Mouse (Mus musculus): Measurements from ENCODE around the gene Crygb. TPM values are rescaled to one million over a fixed set of nuclear protein-coding genes. Genes with fewer than 3 reads are reported as not detected.
"Not testable (repeated sequence)": the region's sequence is repeated elsewhere in the genome, so short reads cannot be mapped to it uniquely, and the experiment has no call there.

Crygb gene
- total RNA-seq, 2 experiments from 2014 or later = not detected

- ATAC-seq (replicated peaks; ENCODE audit: low FRiP score, poor library complexity, severe bottlenecking) = no peak
These were observed 6.5 kb downstream of the Crygb start for GRCm38 (mm10) chr1:65075607-65076006.

GRCm38 (mm10) chr1:65073589-65073988, 8.5 kb downstream of the Crygb start, which contains the start of gene Crygc:
TSS of gene Crygc (minus strand) at chr1:65073689.
- ATAC-seq (replicated peaks; ENCODE audit: low FRiP score, poor library complexity, severe bottlenecking) = no peak

- no peak for ATAC-seq (replicated peaks; ENCODE audit: low FRiP score, poor library complexity, severe bottlenecking)
These were observed 14.2 kb downstream of the Crygb start for GRCm38 (mm10) chr1:65067842-65068241.

GRCm38 (mm10) chr1:65064201-65064600, 17.9 kb downstream of the Crygb start:
- ATAC-seq (replicated peaks; ENCODE audit: low FRiP score, poor library complexity, severe bottlenecking) = no peak

GRCm38 (mm10) chr1:65063352-65063751, 18.7 kb downstream of the Crygb start, which contains the start of gene Crygd:
TSS of gene Crygd (minus strand) at chr1:65063452.
- no peak for ATAC-seq (replicated peaks; ENCODE audit: low FRiP score, poor library complexity, severe bottlenecking)

DNA sequence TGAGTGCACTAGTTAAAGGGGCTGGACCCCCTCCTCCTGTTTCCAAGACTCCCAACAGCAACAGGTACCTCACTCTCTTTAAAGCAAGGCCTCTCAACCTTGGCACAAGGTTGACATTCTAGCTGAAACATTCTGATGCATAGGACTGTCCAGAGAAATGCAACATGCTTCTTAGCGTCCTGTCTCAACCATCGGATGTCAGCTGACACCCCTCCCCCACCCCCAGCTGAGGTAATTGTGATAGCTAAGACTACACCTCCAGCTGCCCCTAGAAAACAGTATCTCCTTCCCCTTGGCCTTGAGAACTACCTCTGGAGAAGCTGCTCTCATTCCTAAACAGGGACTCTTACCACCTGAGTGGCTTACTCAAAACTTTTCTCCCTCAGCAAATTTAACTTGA, 29.9 kb downstream of the Crygb start:
- ATAC-seq (replicated peaks; ENCODE audit: low FRiP score, poor library complexity, severe bottlenecking) = no peak

- ATAC-seq (replicated peaks; ENCODE audit: low FRiP score, poor library complexity, severe bottlenecking) = no peak
These were observed 30.4 kb downstream of the Crygb start for GRCm38 (mm10) chr1:65051696-65052095.

GRCm38 (mm10) chr1:65050952-65051351, 31.1 kb downstream of the Crygb start, which contains the start of gene Cryge:
TSS of gene Cryge (minus strand) at chr1:65051149.
- ATAC-seq (replicated peaks; ENCODE audit: low FRiP score, poor library complexity, severe bottlenecking) = not testable (repeated sequence)

DNA sequence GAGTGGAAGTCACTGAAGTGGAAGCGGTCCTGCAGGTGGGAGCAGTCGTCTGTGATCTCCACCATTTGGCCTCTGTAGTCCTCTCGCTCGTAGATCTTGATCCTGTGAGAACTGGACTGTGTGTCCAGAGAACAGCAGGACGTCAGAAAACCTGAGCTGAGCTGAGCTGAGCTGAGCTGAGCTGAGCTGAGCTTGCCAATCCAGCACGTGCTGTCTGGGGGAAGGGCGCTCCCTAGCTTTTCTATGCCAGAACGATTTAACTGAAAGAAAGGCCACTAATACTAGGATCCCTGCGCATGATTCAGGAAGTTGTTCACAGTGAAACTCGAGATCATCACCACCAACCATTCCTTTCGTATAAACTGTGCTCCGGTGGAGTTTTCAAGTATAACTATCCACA, 33.3 kb downstream of the Crygb start:
- no peak for ATAC-seq (replicated peaks; ENCODE audit: low FRiP score, poor library complexity, severe bottlenecking)

DNA sequence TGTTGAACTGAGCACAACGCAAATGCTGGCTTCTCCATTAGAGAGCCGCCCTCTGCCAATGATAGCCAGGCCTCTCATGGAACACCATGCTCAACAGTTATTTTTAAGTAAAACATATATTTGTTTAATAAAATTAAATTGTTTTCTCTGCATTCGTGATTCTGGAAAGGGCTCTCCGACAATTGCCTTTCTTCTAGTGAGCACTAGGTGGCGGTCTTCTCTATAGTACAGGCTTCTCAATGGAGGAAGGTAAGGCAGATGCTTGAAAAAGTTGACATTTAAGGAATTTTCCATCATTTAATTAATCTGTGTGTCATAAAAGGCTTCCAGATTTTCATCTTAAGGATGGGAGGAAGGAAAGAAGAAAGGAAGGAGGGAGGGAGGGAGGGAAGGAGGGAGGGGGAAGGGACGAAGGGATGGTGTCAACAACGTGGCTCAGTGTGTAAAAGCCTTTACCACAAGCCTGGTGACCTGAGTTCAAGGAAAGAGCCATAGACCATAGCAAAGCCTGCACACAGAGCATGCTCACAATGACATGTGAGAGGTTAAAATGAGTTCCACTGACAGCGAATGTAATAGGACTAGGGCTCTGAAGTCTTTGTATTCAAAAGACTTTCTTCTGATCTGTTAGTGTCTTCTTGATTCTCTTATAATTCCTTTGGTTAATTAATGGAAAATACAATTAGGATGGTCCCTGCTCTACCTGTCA, 35.5 kb downstream of the Crygb start:
- ATAC-seq (replicated peaks; ENCODE audit: low FRiP score, poor library complexity, severe bottlenecking) = no peak

- ATAC-seq (replicated peaks; ENCODE audit: low FRiP score, poor library complexity, severe bottlenecking) = no peak
These were observed 38.7 kb downstream of the Crygb start for GRCm38 (mm10) chr1:65043433-65043832.

GRCm38 (mm10) chr1:65041837-65042236, 40.3 kb downstream of the Crygb start:
- ATAC-seq (replicated peaks; ENCODE audit: low FRiP score, poor library complexity, severe bottlenecking) = no peak

DNA sequence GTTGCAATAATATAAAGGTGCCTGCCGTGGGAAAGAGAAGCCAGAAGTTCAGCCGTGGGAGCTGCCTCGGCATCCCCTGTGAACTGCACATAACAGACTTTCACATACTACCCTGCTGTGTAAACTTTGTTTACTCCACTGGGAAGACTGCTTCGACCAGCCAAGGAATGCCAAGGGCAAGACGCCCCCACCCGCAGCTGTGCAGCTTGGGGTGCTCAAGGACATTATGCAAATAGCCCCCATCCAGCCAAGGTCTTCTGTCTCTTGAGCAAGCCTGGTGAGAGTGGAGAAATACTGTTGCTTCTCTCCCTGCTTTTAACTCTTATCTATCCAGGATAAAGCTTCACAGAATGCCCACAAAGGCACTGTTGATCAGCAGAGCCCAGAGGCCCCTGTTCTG, 41.3 kb downstream of the Crygb start:
- ATAC-seq (replicated peaks; ENCODE audit: low FRiP score, poor library complexity, severe bottlenecking) = no peak; the same call in 1 of the 2 replicates

GRCm38 (mm10) chr1:65039679-65040078, 42.4 kb downstream of the Crygb start:
- ATAC-seq (replicated peaks; ENCODE audit: low FRiP score, poor library complexity, severe bottlenecking) = no peak

- ATAC-seq (replicated peaks; ENCODE audit: low FRiP score, poor library complexity, severe bottlenecking) = no peak
These were observed 44.5 kb downstream of the Crygb start for GRCm38 (mm10) chr1:65037542-65037941.

DNA sequence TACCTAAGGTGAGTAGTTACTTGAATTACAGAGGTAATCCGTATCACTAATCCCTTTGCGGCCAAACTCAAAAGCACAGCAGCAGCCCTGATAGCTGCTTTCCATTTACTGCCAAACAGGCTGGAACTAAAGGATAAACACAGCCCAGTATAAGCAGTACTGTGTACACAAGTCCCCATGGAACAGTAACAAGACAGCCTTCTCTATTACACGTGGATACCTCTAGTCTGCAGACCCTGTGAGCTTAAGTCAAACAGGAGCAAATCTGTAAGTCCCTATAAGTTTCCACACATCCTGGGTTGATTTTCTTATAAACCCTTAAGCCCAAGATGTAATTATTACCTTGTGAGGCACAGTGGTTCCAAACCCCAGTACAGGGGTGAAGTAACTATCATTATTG, 46.6 kb downstream of the Crygb start:
- no peak for ATAC-seq (replicated peaks; ENCODE audit: low FRiP score, poor library complexity, severe bottlenecking)

DNA sequence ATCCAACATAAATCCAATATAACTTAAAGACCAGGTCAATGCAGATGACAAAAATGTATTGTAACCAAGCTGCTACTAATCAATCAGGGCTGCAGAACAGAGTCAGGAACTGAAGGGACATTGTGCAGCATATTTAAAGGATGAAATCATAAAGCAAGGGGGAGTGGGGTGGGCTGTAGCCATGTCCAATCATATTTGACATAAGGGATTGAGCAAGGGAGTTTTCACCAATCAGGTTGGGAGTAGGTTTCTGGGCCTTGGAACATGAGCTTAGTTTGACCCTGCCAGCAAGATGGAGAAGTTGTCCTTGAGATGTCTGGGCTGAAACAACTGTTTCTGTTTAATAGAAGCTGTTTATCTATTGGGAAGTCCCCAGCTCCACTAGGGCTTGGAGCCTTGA, 49.4 kb downstream of the Crygb start, which contains the start of gene Akr1cl:
TSS of gene Akr1cl (minus strand) at position 119 of the 400 bp plus-strand sequence.
- ATAC-seq (replicated peaks; ENCODE audit: low FRiP score, poor library complexity, severe bottlenecking) = no peak

Other genes with a start within 250 kb of the Crygb start
- 4.6 and 11.5 TPM in 2 replicates for gene Plekhm3, start 125.5 kb downstream of the Crygb start, total RNA-seq (2015; ENCODE audit: low replicate concordance)
- gene Plekhm3, start 125.5 kb downstream of the Crygb start, total RNA-seq (2017; ENCODE audit: low replicate concordance) = 3.9 and 5.5 TPM in 2 replicates
- gene Akr1cl, start 49.5 kb downstream of the Crygb start, total RNA-seq (2015; ENCODE audit: low replicate concordance) = not detected in 2 replicates
- not detected in 2 replicates for gene Akr1cl, start 49.5 kb downstream of the Crygb start, total RNA-seq (2017; ENCODE audit: low replicate concordance)
- gene Cryge, start 31.1 kb downstream of the Crygb start, total RNA-seq (2015; ENCODE audit: low replicate concordance) = not detected in 2 replicates
- gene Cryge, start 31.1 kb downstream of the Crygb start, total RNA-seq (2017; ENCODE audit: low replicate concordance) = not detected in 2 replicates
- gene Crygd, start 18.8 kb downstream of the Crygb start, total RNA-seq (2015; ENCODE audit: low replicate concordance) = not detected in 2 replicates
- not detected in 2 replicates for gene Crygd, start 18.8 kb downstream of the Crygb start, total RNA-seq (2017; ENCODE audit: low replicate concordance)
- gene Crygc, start 8.6 kb downstream of the Crygb start, total RNA-seq (2015; ENCODE audit: low replicate concordance) = not detected in 2 replicates
- not detected in 2 replicates for gene Crygc, start 8.6 kb downstream of the Crygb start, total RNA-seq (2017; ENCODE audit: low replicate concordance)
- not detected in 2 replicates for gene Cryga, start 21.1 kb upstream of the Crygb start, total RNA-seq (2015; ENCODE audit: low replicate concordance)
- not detected in 2 replicates for gene Cryga, start 21.1 kb upstream of the Crygb start, total RNA-seq (2017; ENCODE audit: low replicate concordance)
- not detected in 2 replicates for gene Gm28845, start 37.3 kb upstream of the Crygb start, total RNA-seq (2015; ENCODE audit: low replicate concordance)
- gene Gm28845, start 37.3 kb upstream of the Crygb start, total RNA-seq (2017; ENCODE audit: low replicate concordance) = not detected in 2 replicates
- gene D630023F18Rik, start 40.9 kb upstream of the Crygb start, total RNA-seq (2015; ENCODE audit: low replicate concordance) = 3.8 TPM in 1 of 2 replicates, not detected in the other
- not detected in 2 replicates for gene D630023F18Rik, start 40.9 kb upstream of the Crygb start, total RNA-seq (2017; ENCODE audit: low replicate concordance)
- gene Idh1, start 104.2 kb upstream of the Crygb start, total RNA-seq (2015; ENCODE audit: low replicate concordance) = 21.8 and 24.9 TPM in 2 replicates
- 24.0 and 30.5 TPM in 2 replicates for gene Idh1, start 104.2 kb upstream of the Crygb start, total RNA-seq (2017; ENCODE audit: low replicate concordance)
- gene Pikfyve, start 104.4 kb upstream of the Crygb start, total RNA-seq (2015; ENCODE audit: low replicate concordance) = 14.1 and 29.8 TPM in 2 replicates
- gene Pikfyve, start 104.4 kb upstream of the Crygb start, total RNA-seq (2017; ENCODE audit: low replicate concordance) = 9.5 and 39.4 TPM in 2 replicates
- not detected in 2 replicates for gene Pth2r, start 199.8 kb upstream of the Crygb start, total RNA-seq (2015; ENCODE audit: low replicate concordance)
- gene Pth2r, start 199.8 kb upstream of the Crygb start, total RNA-seq (2017; ENCODE audit: low replicate concordance) = not detected in 2 replicates